Mouse (Mus musculus) forebrain, embryonic 10.5 days (tissue): ENCODE measurements around the gene Slc22a17. TPM values are rescaled to one million over a fixed set of nuclear protein-coding genes. Genes with fewer than 3 reads are reported as not detected.
"Not testable (repeated sequence)": the region's sequence is repeated elsewhere in the genome, so short reads cannot be mapped to it uniquely, and the experiment has no call there.

Experiments
- DNase-seq: peaks from one replicate; pipeline ENCODE4 v3.0.0-alpha.2; 2017; ENCODE audit warnings: low spot score; ENCODE audit errors: extremely low spot score
- H3K27ac ChIP-seq: fragments of 300-500 bp; sonication (generic); 2 replicates; pipeline ENCODE4 v1.5.1; 2016; ENCODE audit warnings: mild to moderate bottlenecking
- H3K27me3 ChIP-seq: fragments of 300-500 bp; sonication (generic); 2 replicates; pipeline ENCODE4 v1.6.1; 2016; ENCODE audit warnings: mild to moderate bottlenecking; ENCODE audit not compliant: poor library complexity, severe bottlenecking
- H3K36me3 ChIP-seq: fragments of 300-500 bp; sonication (generic); replicated peaks from 2 replicates; pipeline ENCODE4 v1.6.1; 2016; ENCODE audit warnings: mild to moderate bottlenecking, moderate library complexity
- H3K4me1 ChIP-seq: fragments of 300-500 bp; sonication (generic); 2 replicates; pipeline ENCODE4 v1.6.1; 2016
- H3K4me3 ChIP-seq: fragments of 300-500 bp; sonication (generic); 2 replicates; pipeline ENCODE4 v1.5.1; 2016; ENCODE audit warnings: mild to moderate bottlenecking, moderate library complexity
- H3K9me3 ChIP-seq: fragments of 300-500 bp; sonication (generic); 2 replicates; pipeline ENCODE4 v1.6.1; 2016; ENCODE audit warnings: mild to moderate bottlenecking, moderate library complexity
- WGBS: fragments of 180-500 bp; shearing (Covaris S2); methylation state at CpG from one replicate; pipeline ENCODE4 v1.1.7; 2016; 5-methylcytosine and 5-hydroxymethylcytosine counted together
- polyA plus RNA-seq: library from polyadenylated mRNA; unstranded; fragments of >200 nt; fragmentation: Nextera tagmentation; extraction: Ambion mirVana; gene quantifications from 2 replicates; pipeline ENCODE4 v1.2.1, GENCODE M21; 2016

The Slc22a17 gene
- polyA plus RNA-seq, 1 experiment from 2014 or later = 38.8 TPM

- no peak overlapping the region for H3K4me3 ChIP-seq
- WGBS = 90% methylated on average over 9 of the region's 9 CpGs
- H3K27ac ChIP-seq = no peak overlapping the region
- no peaks in the 10 kb centered on the region for H3K36me3 ChIP-seq
- no peaks in the 10 kb centered on the region for H3K9me3 ChIP-seq
- DNase-seq = no peak
- no peaks in the 10 kb centered on the region; the same call in 1 of the 2 replicates for H3K27me3 ChIP-seq
- no peaks in the 10 kb centered on the region for H3K4me1 ChIP-seq
Measured at GRCm38 (mm10) chr14:54948781-54949180, 35.8 kb upstream of the Slc22a17 start.

- not testable (repeated sequence) for DNase-seq, H3K9me3 ChIP-seq, H3K27me3 ChIP-seq, H3K4me3 ChIP-seq, H3K4me1 ChIP-seq, H3K27ac ChIP-seq, H3K36me3 ChIP-seq
- WGBS = 90% methylated on average over 11 of the region's 11 CpGs
Measured at GRCm38 (mm10) chr14:54947008-54947407, 34.1 kb upstream of the Slc22a17 start.

GRCm38 (mm10) chr14:54945975-54946704, 33.2 kb upstream of the Slc22a17 start:
- 85% methylated on average over 19 of the region's 19 CpGs for WGBS
- no peak for DNase-seq
- no peaks in the 10 kb centered on the region for H3K36me3 ChIP-seq
- no peak overlapping the region for H3K27ac ChIP-seq
- H3K27me3 ChIP-seq = no peaks in the 10 kb centered on the region; the same call in 1 of the 2 replicates
- no peaks in the 10 kb centered on the region for H3K9me3 ChIP-seq
- H3K4me1 ChIP-seq = no peaks in the 10 kb centered on the region
- no peak overlapping the region for H3K4me3 ChIP-seq

GRCm38 (mm10) chr14:54944939-54945338, 32.0 kb upstream of the Slc22a17 start:
- H3K27me3 ChIP-seq = no peaks in the 10 kb centered on the region; the same call in 1 of the 2 replicates
- no peaks in the 10 kb centered on the region for H3K4me1 ChIP-seq
- H3K9me3 ChIP-seq = no peaks in the 10 kb centered on the region
- no peak for DNase-seq
- WGBS = 73% methylated on average over 2 of the region's 2 CpGs
- H3K27ac ChIP-seq = no peak overlapping the region
- no peak overlapping the region for H3K4me3 ChIP-seq
- no peaks in the 10 kb centered on the region for H3K36me3 ChIP-seq

- H3K27me3 ChIP-seq = no peaks in the 10 kb centered on the region
- 0 out of 2 replicates have a peak, but pooled peaks cover 5% of the 10 kb centered on the region for H3K4me1 ChIP-seq
- no peaks in the 10 kb centered on the region for H3K9me3 ChIP-seq
- H3K27ac ChIP-seq = no peak overlapping the region
- 92% methylated on average over 7 of the region's 7 CpGs for WGBS
- H3K4me3 ChIP-seq = no peak overlapping the region
- H3K36me3 ChIP-seq = no peaks in the 10 kb centered on the region
- DNase-seq = no peak
Measured at GRCm38 (mm10) chr14:54943971-54944370, 31.0 kb upstream of the Slc22a17 start.

- no peak for DNase-seq
- Histone ChIP-seq H3K4me1 (0 out of 2 replicates have a peak, but pooled peaks cover 5% of the 10 kb centered on the region), H3K27me3 (no peaks in the 10 kb centered on the region), H3K36me3 (no peaks in the 10 kb centered on the region), H3K4me3 (no peak overlapping the region), H3K9me3 (no peaks in the 10 kb centered on the region), H3K27ac (no peak overlapping the region)
- WGBS = 83% methylated on average over 8 of the region's 8 CpGs
Measured at GRCm38 (mm10) chr14:54942479-54942878, 29.5 kb upstream of the Slc22a17 start.

GRCm38 (mm10) chr14:54941024-54941978, 28.4 kb upstream of the Slc22a17 start:
- no peak overlapping the region for H3K4me3 ChIP-seq
- H3K27me3 ChIP-seq = no peaks in the 10 kb centered on the region
- H3K9me3 ChIP-seq = no peaks in the 10 kb centered on the region
- 75% methylated on average over 13 of the region's 13 CpGs for WGBS
- no peak overlapping the region for H3K27ac ChIP-seq
- peaks cover 10% of the 10 kb centered on the region for H3K4me1 ChIP-seq
- DNase-seq = no peak
- H3K36me3 ChIP-seq = no peaks in the 10 kb centered on the region

GRCm38 (mm10) chr14:54940176-54940530, 27.2 kb upstream of the Slc22a17 start:
- no peaks in the 10 kb centered on the region for H3K27me3 ChIP-seq
- no peaks in the 10 kb centered on the region for H3K36me3 ChIP-seq
- H3K4me1 ChIP-seq = peaks cover 16% of the 10 kb centered on the region
- no peak overlapping the region for H3K4me3 ChIP-seq
- 96% methylated on average over 3 of the region's 3 CpGs for WGBS
- H3K9me3 ChIP-seq = no peaks in the 10 kb centered on the region
- H3K27ac ChIP-seq = no peak overlapping the region
- no peak for DNase-seq

- H3K9me3 ChIP-seq = no peaks in the 10 kb centered on the region
- 56% methylated on average over 12 of the region's 12 CpGs for WGBS
- H3K4me3 ChIP-seq = no peak overlapping the region
- no peaks in the 10 kb centered on the region for H3K27me3 ChIP-seq
- DNase-seq = peak; percentile 66
- no peak overlapping the region for H3K27ac ChIP-seq
- H3K36me3 ChIP-seq = no peaks in the 10 kb centered on the region
- peaks cover 16% of the 10 kb centered on the region for H3K4me1 ChIP-seq
Measured at GRCm38 (mm10) chr14:54939434-54940175, 26.7 kb upstream of the Slc22a17 start.

GRCm38 (mm10) chr14:54938431-54939219, 25.7 kb upstream of the Slc22a17 start:
- no peak for DNase-seq
- Histone ChIP-seq H3K36me3 (no peaks in the 10 kb centered on the region), H3K4me3 (no peak overlapping the region), H3K27ac (0 out of 2 replicates have a peak overlapping the region, but pooled peaks have one; percentile 25), H3K4me1 (peaks cover 16% of the 10 kb centered on the region), H3K9me3 (no peaks in the 10 kb centered on the region), H3K27me3 (no peaks in the 10 kb centered on the region)
- 80% methylated on average over 15 of the region's 15 CpGs for WGBS

GRCm38 (mm10) chr14:54937361-54938182, 24.6 kb upstream of the Slc22a17 start:
- H3K27ac ChIP-seq = 0 out of 2 replicates have a peak overlapping the region, but pooled peaks have one; percentile 25
- H3K4me1 ChIP-seq = peaks cover 26% of the 10 kb centered on the region
- no peak for DNase-seq
- no peak overlapping the region for H3K4me3 ChIP-seq
- H3K9me3 ChIP-seq = no peaks in the 10 kb centered on the region
- no peaks in the 10 kb centered on the region for H3K27me3 ChIP-seq
- H3K36me3 ChIP-seq = no peaks in the 10 kb centered on the region
- 93% methylated on average over 16 of the region's 16 CpGs for WGBS
